Mouse (Mus musculus) adrenal gland, adult 18-20 months (tissue): ENCODE results near the gene Cpsf3. TPM values are rescaled to one million over a fixed set of nuclear protein-coding genes. Genes with fewer than 3 reads are reported as not detected.

Source experiments
- DNase-seq, 2 experiments: peaks; one replicate each; pipeline ENCODE4 v3.0.0; 2021 to 2022; ENCODE audit warnings: low spot score in 2 of 2
- total RNA-seq, 2 experiments: library from RNA; stranded (reverse); gene quantifications; 1 replicate in 1 of 2; 2 replicates in 1 of 2; pipeline ENCODE4 v1.2.3; 2021

The Cpsf3 gene
- total RNA-seq, 2 experiments from 2014 or later: 42.4 to 59.8 TPM

GRCm38 (mm10) chr12:21288716-21289395 is 3.7 kb downstream of the Cpsf3 start:
- DNase-seq: no peak

GRCm38 (mm10) chr12:21289651-21290050 is 4.5 kb downstream of the Cpsf3 start:
- DNase-seq: no peak

GRCm38 (mm10) chr12:21298856-21299255 is 13.7 kb downstream of the Cpsf3 start:
- no peak for DNase-seq

GRCm38 (mm10) chr12:21301324-21301723 is 16.1 kb downstream of the Cpsf3 start:
- DNase-seq: no peak

- no peak for DNase-seq
These were observed 16.7 kb downstream of the Cpsf3 start for GRCm38 (mm10) chr12:21301932-21302331.

GRCm38 (mm10) chr12:21302361-21302783 is 17.2 kb downstream of the Cpsf3 start:
- no peak for DNase-seq

GRCm38 (mm10) chr12:21305741-21306140 is 20.6 kb downstream of the Cpsf3 start:
- no peak for DNase-seq

- DNase-seq: no peak
These were observed 21.5 kb downstream of the Cpsf3 start for GRCm38 (mm10) chr12:21306721-21307120.

- DNase-seq: no peak
These were observed 27.0 kb downstream of the Cpsf3 start for GRCm38 (mm10) chr12:21312201-21312600.

- peak; percentile 85 to 86 for DNase-seq
These were observed 31.0 kb downstream of the Cpsf3 start, which contains the start of gene Iah1 for GRCm38 (mm10) chr12:21315923-21316868. Gene Iah1 (plus strand): TSS chr12:21316389.

GRCm38 (mm10) chr12:21316869-21317265 is 31.7 kb downstream of the Cpsf3 start:
- DNase-seq: peak; percentile 66

GRCm38 (mm10) chr12:21318143-21318895 is 33.1 kb downstream of the Cpsf3 start:
- peak; percentile 55 to 63 for DNase-seq

- no peak for DNase-seq
These were observed 35.1 kb downstream of the Cpsf3 start for GRCm38 (mm10) chr12:21320317-21320716.

GRCm38 (mm10) chr12:21321170-21321569 is 36.0 kb downstream of the Cpsf3 start:
- no peak for DNase-seq

GRCm38 (mm10) chr12:21322296-21322695 is 37.1 kb downstream of the Cpsf3 start:
- no peak for DNase-seq

GRCm38 (mm10) chr12:21322856-21323255 is 37.7 kb downstream of the Cpsf3 start:
- no peak for DNase-seq

- DNase-seq: no peak
These were observed 38.9 kb downstream of the Cpsf3 start for GRCm38 (mm10) chr12:21324101-21324500.

GRCm38 (mm10) chr12:21325266-21325665 is 40.1 kb downstream of the Cpsf3 start:
- DNase-seq: no peak

GRCm38 (mm10) chr12:21326325-21326724 is 41.1 kb downstream of the Cpsf3 start:
- no peak for DNase-seq

- no peak for DNase-seq
These were observed 44.6 kb downstream of the Cpsf3 start for GRCm38 (mm10) chr12:21329661-21330400.
